Mouse (Mus musculus) forebrain, embryonic 11.5 days (tissue): ENCODE data around the gene Cnbp. TPM values are rescaled to one million over a fixed set of nuclear protein-coding genes. Genes with fewer than 3 reads are reported as not detected.

ENCODE experiments used
- ATAC-seq: fragments of 200-750 bp; cut with Nextera tagmentation; replicated peaks from 2 replicates; pipeline ENCODE4 v1.8.0; 2017; ENCODE audit warnings: moderate TSS enrichment; ENCODE audit not compliant: low FRiP score
- DNase-seq: peaks from one replicate; pipeline ENCODE4 v3.0.0-alpha.2; 2017; ENCODE audit warnings: low spot score
- H3K27ac ChIP-seq: fragments of 300-500 bp; sonication (generic); 2 replicates; pipeline ENCODE4 v1.5.1; 2014; ENCODE audit warnings: low read depth, low read length
- H3K27me3 ChIP-seq: fragments of 300-500 bp; sonication (generic); 2 replicates; pipeline ENCODE4 v1.6.1; 2014; ENCODE audit warnings: mild to moderate bottlenecking, low read length, mixed read lengths; ENCODE audit not compliant: control insufficient read depth, insufficient read depth
- H3K36me3 ChIP-seq: fragments of 300-500 bp; sonication (generic); 2 replicates; pipeline ENCODE4 v1.6.1; 2014; ENCODE audit warnings: mild to moderate bottlenecking, low read length, moderate library complexity, mixed read lengths; ENCODE audit not compliant: control insufficient read depth, insufficient read depth
- H3K4me1 ChIP-seq: fragments of 300-500 bp; sonication (generic); replicated peaks from 2 replicates; pipeline ENCODE4 v1.6.1; 2014; ENCODE audit warnings: low read length, mixed read lengths; ENCODE audit not compliant: control insufficient read depth, insufficient read depth
- H3K4me2 ChIP-seq: fragments of 300-500 bp; sonication (generic); 2 replicates; pipeline ENCODE4 v1.6.1; 2014; ENCODE audit warnings: low read depth, mild to moderate bottlenecking, low read length, moderate library complexity, mixed read lengths; ENCODE audit not compliant: severe bottlenecking
- H3K4me3 ChIP-seq: fragments of 300-500 bp; sonication (generic); 2 replicates; pipeline ENCODE4 v1.5.1; 2014; ENCODE audit warnings: low read depth, low read length
- H3K9ac ChIP-seq: fragments of 300-500 bp; sonication (generic); 2 replicates; pipeline ENCODE4 v1.6.1; 2014; ENCODE audit warnings: low read length
- H3K9me3 ChIP-seq: fragments of 300-500 bp; sonication (generic); 2 replicates; pipeline ENCODE4 v1.6.1; 2016; ENCODE audit warnings: low read length, mixed read lengths; ENCODE audit not compliant: control insufficient read depth
- WGBS: fragments of 180-500 bp; shearing (Covaris S2); extraction: QIAGEN DNeasy Blood & Tissue Kit; methylation state at CpG from one replicate; pipeline ENCODE4 v1.1.7; 2014; 5-methylcytosine and 5-hydroxymethylcytosine counted together
- polyA plus RNA-seq: library from polyadenylated mRNA; unstranded; fragments of >200 nt; fragmentation: Nextera tagmentation; extraction: Ambion mirVana; gene quantifications from 2 replicates; pipeline ENCODE4 v1.2.1, GENCODE M21; 2014

Cnbp gene
- polyA plus RNA-seq, 1 experiment from 2014 or later = 1,299 TPM

DNA sequence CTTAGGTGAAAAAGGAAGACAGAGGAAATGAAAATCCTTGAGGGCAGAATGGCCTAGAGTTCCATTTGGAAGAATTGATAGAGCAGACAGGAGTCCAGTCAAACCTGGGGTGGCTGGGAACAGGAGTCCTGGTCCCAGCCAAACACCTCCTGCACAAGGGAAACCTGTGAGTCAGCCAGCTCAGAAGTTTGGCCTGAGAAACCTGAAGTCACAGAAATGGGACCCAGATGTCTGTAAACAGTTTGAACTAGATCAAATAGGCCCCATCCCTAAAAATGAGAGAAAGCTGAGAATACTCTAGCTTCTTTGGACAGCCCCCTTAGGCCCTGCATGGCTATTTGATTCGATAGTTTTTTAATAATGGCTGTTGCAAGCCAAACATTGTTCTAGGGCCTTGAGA, 38.2 kb downstream of the Cnbp start:
- Histone ChIP-seq H3K27me3 (no peaks in the 10 kb centered on the region), H3K4me3 (peak overlapping the region; percentile 67), H3K27ac (no peak overlapping the region), H3K4me1 (no peaks in the 10 kb centered on the region; the same call in 1 of the 2 replicates), H3K9ac (no peak overlapping the region), H3K36me3 (peaks cover 5% of the 10 kb centered on the region; the same call in 1 of the 2 replicates), H3K4me2 (peak overlapping the region; percentile 92), H3K9me3 (no peaks in the 10 kb centered on the region)
- DNase-seq (no peak), ATAC-seq (no peak)
- WGBS = 88% methylated on average over 1 of the region's 1 CpGs

DNA sequence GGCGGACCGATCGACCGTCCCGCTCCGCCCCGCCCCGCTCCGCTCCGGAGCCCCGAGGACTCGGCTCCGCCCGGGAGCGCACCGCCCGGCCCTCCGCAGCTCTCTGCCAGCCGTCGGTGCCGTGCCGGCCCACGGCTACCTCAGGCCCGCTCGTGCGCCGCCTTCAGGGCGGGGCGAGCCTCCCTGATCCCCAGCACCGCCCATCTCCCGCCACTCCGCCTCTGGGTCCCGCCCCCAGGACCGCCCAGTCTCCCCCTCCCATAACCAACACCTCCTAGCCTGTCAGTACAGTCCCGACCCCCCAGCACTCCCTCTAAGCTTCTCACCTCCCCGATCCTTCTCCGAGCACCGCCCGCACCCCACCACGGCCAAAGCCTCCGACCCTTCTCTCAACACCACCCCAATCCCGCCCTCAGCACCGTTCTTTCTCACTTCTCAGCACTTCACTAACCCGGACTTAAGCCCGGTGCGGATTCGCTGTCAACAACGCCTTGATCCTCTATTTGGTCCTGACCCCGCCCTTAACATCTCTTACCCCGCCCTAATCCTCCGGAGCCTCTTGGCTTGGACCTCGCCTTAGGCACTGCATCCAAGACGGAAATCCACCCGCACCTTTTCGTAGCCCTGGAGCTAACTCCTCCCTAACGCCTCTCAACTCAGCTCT, 39.1 kb downstream of the Cnbp start, which contains the start of gene Rab43:
Rab43 (minus strand) TSS at position 490 of the 664 bp plus-strand sequence.
- H3K36me3 ChIP-seq = peaks cover 3% of the 10 kb centered on the region; the same call in 1 of the 2 replicates
- peak within 1 kb of the TSS; percentile 67 for H3K4me3 ChIP-seq
- no peaks in the 10 kb centered on the region for H3K9me3 ChIP-seq
- H3K4me2 ChIP-seq = peak within 1 kb of the TSS; percentile 92
- H3K27me3 ChIP-seq = no peaks in the 10 kb centered on the region
- peak; percentile 94 for DNase-seq
- 0 out of 2 replicates have a peak within 1 kb of the TSS, but pooled peaks have one; percentile 6 for H3K27ac ChIP-seq
- no peaks in the 10 kb centered on the region; the same call in 1 of the 2 replicates for H3K4me1 ChIP-seq
- ATAC-seq = peak; percentile 95
- H3K9ac ChIP-seq = peak within 1 kb of the TSS; percentile 66
- 1% methylated on average over 54 of the region's 56 CpGs for WGBS

DNA sequence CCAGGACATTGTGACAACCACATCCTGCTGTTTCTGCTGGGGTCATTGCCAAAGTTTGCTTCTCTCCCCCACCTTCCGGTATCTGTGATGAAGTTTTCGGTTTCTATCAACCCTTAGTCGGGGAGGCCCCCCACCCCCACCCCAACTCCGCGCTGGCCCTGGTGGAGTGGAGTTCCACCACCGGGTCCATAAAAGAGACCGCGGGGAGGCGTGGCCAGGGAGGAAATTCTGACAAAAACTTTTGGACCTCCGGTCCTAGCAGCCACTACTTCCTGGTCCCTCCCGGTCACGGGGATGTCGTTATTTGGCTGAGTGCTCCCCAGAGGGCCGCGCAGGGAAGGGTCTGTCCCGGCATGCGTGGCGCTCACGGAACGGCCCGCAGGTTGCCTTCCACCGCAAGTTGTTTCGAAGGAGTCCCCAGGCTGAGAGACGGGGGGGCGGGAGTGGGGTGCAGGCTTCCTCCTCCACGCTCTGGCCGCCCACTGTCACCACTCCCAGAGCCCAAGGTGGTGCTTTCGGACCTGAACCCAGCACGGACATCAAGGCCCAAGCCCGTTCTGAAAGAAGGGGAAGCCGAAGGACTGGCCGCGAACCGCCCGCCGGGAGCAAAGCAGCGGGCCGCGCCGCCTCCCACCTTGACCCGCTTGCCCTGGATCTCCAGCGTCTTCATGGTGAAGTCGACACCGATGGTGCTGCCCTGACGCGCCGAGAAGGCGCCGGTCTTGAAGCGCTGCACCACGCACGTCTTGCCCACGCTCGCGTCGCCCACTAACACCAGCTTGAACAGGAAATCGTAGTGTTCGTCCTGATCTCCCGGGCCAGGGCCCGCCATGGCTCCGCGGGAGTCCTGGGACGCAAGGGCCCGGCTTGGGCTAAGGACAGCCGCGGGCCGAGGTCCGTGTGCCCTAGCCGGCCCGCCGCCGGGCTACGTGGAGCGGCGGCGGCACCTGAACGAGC, 39.9 kb downstream of the Cnbp start:
- Histone ChIP-seq H3K4me3 (peak overlapping the region; percentile 67), H3K27me3 (no peaks in the 10 kb centered on the region), H3K27ac (0 out of 2 replicates have a peak overlapping the region, but pooled peaks have one; percentile 6), H3K4me2 (peak overlapping the region; percentile 92), H3K9me3 (no peaks in the 10 kb centered on the region), H3K4me1 (no peaks in the 10 kb centered on the region; the same call in 1 of the 2 replicates), H3K36me3 (no peaks in the 10 kb centered on the region; the same call in 1 of the 2 replicates), H3K9ac (peak overlapping the region; percentile 66)
- peak; percentile 65 for DNase-seq
- peak; percentile 14; the same call in 1 of the 2 replicates for ATAC-seq
- WGBS = 1% methylated on average over 77 of the region's 77 CpGs

DNA sequence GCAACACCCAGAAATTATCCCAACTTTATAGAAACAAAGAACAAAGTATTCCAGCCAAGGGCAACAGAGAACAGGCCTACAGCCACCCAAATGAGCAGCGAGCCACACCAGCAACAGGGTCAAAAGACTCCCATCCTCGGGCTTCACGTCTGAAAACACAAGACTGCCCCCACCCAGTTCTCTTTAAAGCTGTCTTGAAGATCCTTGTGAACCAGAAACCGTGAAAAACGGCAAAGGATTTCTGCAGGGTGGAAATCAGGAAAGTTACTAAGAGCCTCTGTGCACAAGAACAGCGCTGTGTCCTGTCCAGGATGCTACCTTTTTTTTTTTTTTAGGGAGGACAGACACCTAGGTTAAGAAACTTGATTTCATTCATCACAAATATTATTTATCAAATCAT, 40.6 kb downstream of the Cnbp start:
- Histone ChIP-seq H3K27ac (no peak overlapping the region), H3K36me3 (no peaks in the 10 kb centered on the region; the same call in 1 of the 2 replicates), H3K4me3 (peak overlapping the region; percentile 67; the same call in 1 of the 2 replicates), H3K4me1 (no peaks in the 10 kb centered on the region; the same call in 1 of the 2 replicates), H3K27me3 (no peaks in the 10 kb centered on the region), H3K9ac (peak overlapping the region; percentile 66; the same call in 1 of the 2 replicates), H3K4me2 (peak overlapping the region; percentile 92), H3K9me3 (no peaks in the 10 kb centered on the region)
- DNase-seq = no peak
- 46% methylated on average over 6 of the region's 6 CpGs for WGBS
- no peak for ATAC-seq

DNA sequence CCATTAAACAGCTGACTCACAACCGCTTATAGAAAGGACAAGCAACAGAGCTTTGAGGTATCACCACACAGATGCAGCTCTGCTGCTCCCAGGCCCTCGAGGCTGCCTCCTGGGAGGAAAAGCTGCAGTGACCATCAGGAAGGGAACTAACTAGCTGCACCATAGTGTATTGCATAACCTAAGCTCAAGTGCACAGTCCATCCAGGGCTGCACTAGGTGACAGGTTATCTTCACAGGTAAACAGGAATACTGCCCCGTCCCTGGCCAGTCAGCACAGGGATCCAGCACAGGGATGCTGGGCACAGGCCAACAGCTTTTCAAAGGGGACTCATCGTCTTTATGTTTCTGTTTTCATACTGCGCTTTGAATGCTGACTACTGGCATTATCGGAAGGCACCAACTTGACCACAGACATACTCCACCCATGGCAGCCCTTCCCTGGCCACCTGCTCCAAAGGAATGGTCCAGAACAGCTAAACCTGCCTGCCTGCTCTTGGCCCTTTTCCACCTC, 41.2 kb downstream of the Cnbp start:
- Histone ChIP-seq H3K9me3 (no peaks in the 10 kb centered on the region), H3K4me1 (no peaks in the 10 kb centered on the region; the same call in 1 of the 2 replicates), H3K27ac (no peak overlapping the region), H3K27me3 (no peaks in the 10 kb centered on the region), H3K4me3 (no peak overlapping the region), H3K4me2 (no peak overlapping the region), H3K36me3 (no peaks in the 10 kb centered on the region; the same call in 1 of the 2 replicates), H3K9ac (no peak overlapping the region)
- 89% methylated on average over 6 of the region's 6 CpGs for WGBS
- DNase-seq (no peak), ATAC-seq (no peak)

DNA sequence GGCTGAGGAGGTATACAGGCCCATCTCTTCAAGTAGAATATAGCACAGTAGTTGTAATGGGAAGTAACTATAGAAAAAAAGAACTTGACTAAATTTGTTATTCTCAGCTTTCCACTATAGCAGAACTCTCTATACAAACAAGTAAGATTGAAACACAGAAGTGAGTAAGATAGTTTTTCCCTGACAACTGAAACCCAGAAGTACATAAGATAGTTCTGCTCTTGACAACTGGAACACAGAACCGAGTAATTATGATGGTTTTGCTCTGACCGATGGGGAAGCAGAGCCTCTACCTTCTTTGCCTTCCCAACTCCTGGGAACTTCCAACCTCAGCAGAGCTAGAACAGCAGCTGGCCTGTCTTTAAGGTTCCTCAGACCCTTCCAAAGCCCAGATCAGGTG, 41.8 kb downstream of the Cnbp start:
- Histone ChIP-seq H3K36me3 (no peaks in the 10 kb centered on the region), H3K9me3 (no peaks in the 10 kb centered on the region), H3K4me2 (no peak overlapping the region), H3K4me3 (no peak overlapping the region), H3K9ac (no peak overlapping the region), H3K27me3 (no peaks in the 10 kb centered on the region), H3K27ac (no peak overlapping the region), H3K4me1 (no peaks in the 10 kb centered on the region; the same call in 1 of the 2 replicates)
- no peak for ATAC-seq
- WGBS = 86% methylated on average over 2 of the region's 2 CpGs
- no peak for DNase-seq

DNA sequence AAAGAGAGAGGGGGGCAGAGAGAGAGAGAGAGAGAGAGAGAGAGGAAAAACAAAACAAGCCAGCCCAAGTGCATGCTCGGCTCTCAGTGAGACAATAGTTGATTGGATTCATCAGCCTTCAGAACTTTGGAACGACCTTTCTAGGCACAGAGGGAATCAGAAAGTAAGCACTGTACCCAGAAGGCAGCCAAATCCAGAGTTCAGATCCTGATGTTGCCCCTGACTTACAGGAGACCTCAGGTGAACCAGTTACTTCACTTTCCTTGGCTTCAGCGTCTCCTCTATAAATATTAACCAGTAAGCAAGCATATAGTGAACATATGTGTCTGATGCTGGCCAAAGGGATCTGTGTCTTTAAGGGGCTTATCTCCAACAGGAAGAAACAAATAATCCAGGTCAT, 42.4 kb downstream of the Cnbp start:
- Histone ChIP-seq H3K4me2 (no peak overlapping the region), H3K4me3 (no peak overlapping the region), H3K27ac (no peak overlapping the region), H3K4me1 (no peaks in the 10 kb centered on the region; the same call in 1 of the 2 replicates), H3K36me3 (no peaks in the 10 kb centered on the region), H3K9me3 (no peaks in the 10 kb centered on the region), H3K9ac (no peak overlapping the region), H3K27me3 (no peaks in the 10 kb centered on the region)
- no peak for ATAC-seq
- no peak for DNase-seq
- 71% methylated on average over 3 of the region's 3 CpGs for WGBS

DNA sequence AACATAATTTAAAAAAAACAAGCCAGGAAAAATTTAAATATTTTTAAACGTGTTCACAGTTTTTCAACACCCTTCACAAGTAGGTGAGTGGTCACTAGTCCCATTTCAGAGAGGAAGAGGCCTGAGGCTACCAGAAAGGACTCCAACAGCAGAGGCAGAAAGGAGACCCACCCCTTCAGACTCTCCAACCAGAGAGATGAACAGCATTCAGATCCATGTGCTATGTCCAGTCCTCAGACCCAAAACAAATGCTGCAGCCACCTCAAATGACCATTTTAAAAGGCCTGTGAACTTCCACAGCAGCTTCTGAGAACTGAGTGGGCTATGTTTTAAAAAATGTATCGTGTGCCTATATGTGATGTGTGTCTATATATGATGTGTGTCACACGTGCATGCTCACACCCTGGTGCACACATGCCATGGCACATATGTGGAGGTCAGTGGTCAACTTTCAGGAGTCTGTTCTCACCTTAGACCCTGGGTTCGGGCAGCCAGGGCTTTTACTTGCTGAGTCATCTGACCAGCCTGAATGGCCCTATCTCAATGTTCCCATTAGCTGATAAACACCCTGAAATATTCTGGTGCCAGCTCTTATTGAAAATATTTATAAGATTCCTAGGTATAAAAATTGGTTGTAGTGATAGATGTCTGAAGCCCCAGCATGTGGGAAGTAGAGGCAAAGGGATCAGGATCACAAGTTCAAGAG, 43.0 kb downstream of the Cnbp start:
- Histone ChIP-seq H3K4me1 (no peaks in the 10 kb centered on the region; the same call in 1 of the 2 replicates), H3K9ac (no peak overlapping the region), H3K27ac (no peak overlapping the region), H3K4me3 (no peak overlapping the region), H3K27me3 (no peaks in the 10 kb centered on the region), H3K36me3 (no peaks in the 10 kb centered on the region), H3K4me2 (no peak overlapping the region), H3K9me3 (no peaks in the 10 kb centered on the region)
- ATAC-seq = no peak
- no peak for DNase-seq
- WGBS = 81% methylated on average over 4 of the region's 4 CpGs
